Mouse (Mus musculus) bone marrow, adult 2 months (tissue): ENCODE data around the gene Alcam. TPM values are rescaled to one million over a fixed set of nuclear protein-coding genes. Genes with fewer than 3 reads are reported as not detected.

Source experiments
- H3K27ac ChIP-seq: fragments of 200-500 bp; 2 replicates; pipeline ENCODE4 v1.5.1; 2012; ENCODE audit warnings: low read depth, mild to moderate bottlenecking, control low read depth, inconsistent platforms, low read length; ENCODE audit not compliant: control insufficient read depth, poor library complexity, insufficient read depth
- H3K4me1 ChIP-seq: fragments of 200-500 bp; 2 replicates; pipeline ENCODE4 v1.6.1; 2011; ENCODE audit warnings: low read length; ENCODE audit not compliant: control insufficient read depth, insufficient read depth
- H3K4me3 ChIP-seq: fragments of 200-500 bp; replicated peaks from 2 replicates; pipeline ENCODE3; 2011; ENCODE audit warnings: mild to moderate bottlenecking, low read depth, low read length, control low read depth; ENCODE audit not compliant: control insufficient read depth
- CTCF ChIP-seq: fragments of 200-500 bp; IDR thresholded peaks from 2 replicates; pipeline ENCODE4 v1.5.1; 2011; ENCODE audit warnings: low read length, control low read depth; ENCODE audit not compliant: control insufficient read depth, insufficient read depth
- POLR2A ChIP-seq: fragments of 200-500 bp; IDR thresholded peaks from 2 replicates; pipeline ENCODE4 v1.6.1; 2011; ENCODE audit warnings: low read depth, mild to moderate bottlenecking, control low read depth, low read length, borderline replicate concordance; ENCODE audit not compliant: control insufficient read depth
- WGBS: fragments of 180-500 bp; shearing (Covaris S2); methylation state at CpG from one replicate; pipeline ENCODE4 v1.1.7; 2018; 5-methylcytosine and 5-hydroxymethylcytosine counted together
- polyA plus RNA-seq: library from polyadenylated mRNA; stranded (reverse); fragments of >200 nt; gene quantifications from 2 replicates; pipeline ENCODE4 v1.2.4, GENCODE M21; 2011; ENCODE audit warnings: low replicate concordance; ENCODE audit not compliant: missing spikeins, insufficient read depth, insufficient read length

The Alcam gene
- polyA plus RNA-seq, 1 experiment: 4.0 TPM

- Histone ChIP-seq H3K4me1 (no peaks in the 10 kb centered on the region), H3K27ac (no peak overlapping the region), H3K4me3 (no peak overlapping the region)
- WGBS: 84% methylated on average over 5 of the region's 5 CpGs
- no peak for TF ChIP-seq POLR2A
- no peak for TF ChIP-seq CTCF
Observed at GRCm38 (mm10) chr16:52368521-52368920, 85.4 kb downstream of the Alcam start.

- H3K27ac ChIP-seq: no peak overlapping the region
- H3K4me1 ChIP-seq: no peaks in the 10 kb centered on the region
- 82% methylated on average over 4 of the region's 4 CpGs for WGBS
- no peak overlapping the region for H3K4me3 ChIP-seq
- TF ChIP-seq CTCF (no peak), POLR2A (no peak)
Observed at GRCm38 (mm10) chr16:52366915-52367314, 87.0 kb downstream of the Alcam start.

- no peak for TF ChIP-seq CTCF
- TF ChIP-seq POLR2A: no peak
- no peak overlapping the region for H3K4me3 ChIP-seq
- no peaks in the 10 kb centered on the region for H3K4me1 ChIP-seq
- no peak overlapping the region for H3K27ac ChIP-seq
- 87% methylated on average over 4 of the region's 4 CpGs for WGBS
Observed at GRCm38 (mm10) chr16:52363944-52364511, 89.8 kb downstream of the Alcam start.

GRCm38 (mm10) chr16:52343467-52344033 lies 110.3 kb downstream of the Alcam start:
- Histone ChIP-seq H3K4me1 (no peaks in the 10 kb centered on the region), H3K4me3 (no peak overlapping the region), H3K27ac (no peak overlapping the region)
- no peak for TF ChIP-seq CTCF
- no peak for TF ChIP-seq POLR2A
- 79% methylated on average over 2 of the region's 2 CpGs for WGBS

- WGBS: 72% methylated on average over 8 of the region's 8 CpGs
- no peak overlapping the region for H3K4me3 ChIP-seq
- TF ChIP-seq POLR2A: no peak
- no peak for TF ChIP-seq CTCF
- no peak overlapping the region for H3K27ac ChIP-seq
- no peaks in the 10 kb centered on the region for H3K4me1 ChIP-seq
Observed at GRCm38 (mm10) chr16:52342694-52343466, 111.0 kb downstream of the Alcam start.

GRCm38 (mm10) chr16:52334084-52334483 lies 119.8 kb downstream of the Alcam start:
- no peak overlapping the region for H3K4me3 ChIP-seq
- H3K4me1 ChIP-seq: no peaks in the 10 kb centered on the region
- TF ChIP-seq POLR2A (no peak), CTCF (no peak)
- 80% methylated on average over 4 of the region's 4 CpGs for WGBS
- H3K27ac ChIP-seq: no peak overlapping the region

- H3K4me3 ChIP-seq: no peak overlapping the region
- no peaks in the 10 kb centered on the region for H3K4me1 ChIP-seq
- WGBS: 83% methylated on average over 5 of the region's 5 CpGs
- H3K27ac ChIP-seq: no peak overlapping the region
- TF ChIP-seq POLR2A: no peak
- no peak for TF ChIP-seq CTCF
Observed at GRCm38 (mm10) chr16:52333631-52334030, 120.2 kb downstream of the Alcam start.

GRCm38 (mm10) chr16:52331341-52331830 lies 122.5 kb downstream of the Alcam start:
- no peak for TF ChIP-seq CTCF
- 79% methylated on average over 3 of the region's 3 CpGs for WGBS

More at GRCm38 (mm10) chr16:52331341-52331830, 122.5 kb downstream of the Alcam start:
- no peak overlapping the region for H3K4me3 ChIP-seq
- H3K4me1 ChIP-seq: no peaks in the 10 kb centered on the region
- H3K27ac ChIP-seq: no peak overlapping the region
